Comparison of ENCODE assay signal across 24 mouse cellular contexts in the genomic region with DNA sequence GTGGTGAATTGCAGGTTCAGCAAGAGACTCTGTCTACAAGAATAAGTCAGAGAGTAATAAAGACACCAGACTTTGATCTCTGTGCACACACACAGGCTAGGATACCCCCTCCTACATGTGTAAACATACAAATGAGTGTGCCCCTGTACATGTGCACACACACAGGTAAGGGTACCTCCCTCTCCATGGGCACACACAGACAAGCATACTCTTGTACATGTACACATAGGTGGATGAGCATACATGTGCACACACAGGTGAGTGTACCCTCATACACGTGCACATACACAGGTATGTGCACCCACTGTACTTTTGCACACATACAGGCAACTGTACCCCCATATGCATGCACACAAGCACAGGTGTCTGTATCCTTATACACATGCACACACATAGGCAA. TPM values are rescaled to one million over a fixed set of nuclear protein-coding genes. Genes with fewer than 3 reads are reported as not detected.
DNase-seq lines count a peak whose midpoint lies in the region; ATAC-seq and TF ChIP-seq lines count a peak whose summit lies in the region.
"Had no signal": no experiment of that assay in that cellular context is flagged by ENCODE, and none has a peak within 500 bp of the region (broad histone marks: within the 10 kb centered on the region; RNA-seq: fewer than 3 reads in every experiment).

No protein-coding gene starts in this region.

- H3K27ac ChIP-seq in liver, embryonic 13.5 days = no peak overlapping the region
- no peak overlapping the region for H3K27ac ChIP-seq in liver, postnatal 0 days (ENCODE audit: low read depth)
- no peak overlapping the region for H3K27ac ChIP-seq in intestine, embryonic 15.5 days
- no peak overlapping the region for H3K27ac ChIP-seq in intestine, embryonic 16.5 days (ENCODE audit: low read length)
- H3K27ac ChIP-seq in stomach, postnatal 0 days (replicated peaks) = no peak overlapping the region
- H3K27ac ChIP-seq: embryonic facial prominence, embryonic 12.5 days; embryonic facial prominence, embryonic 15.5 days; forebrain, embryonic 15.5 days; heart, embryonic 15.5 days; hindbrain, embryonic 10.5 days; hindbrain, embryonic 13.5 days had no signal

- H3K27me3 ChIP-seq in liver, embryonic 13.5 days = no peaks in the 10 kb centered on the region
- H3K27me3 ChIP-seq in liver, postnatal 0 days (ENCODE audit: insufficient read depth, low read length) = no peaks in the 10 kb centered on the region
- no peaks in the 10 kb centered on the region for H3K27me3 ChIP-seq in intestine, embryonic 15.5 days (replicated peaks)
- no peaks in the 10 kb centered on the region for H3K27me3 ChIP-seq in intestine, embryonic 16.5 days (replicated peaks; ENCODE audit: control insufficient read depth, insufficient read depth, low read length)
- H3K27me3 ChIP-seq in stomach, postnatal 0 days (ENCODE audit: control insufficient read depth, insufficient read depth, low read length) = no peaks in the 10 kb centered on the region
- H3K27me3 ChIP-seq: embryonic facial prominence, embryonic 12.5 days; embryonic facial prominence, embryonic 15.5 days; forebrain, embryonic 15.5 days; heart, embryonic 15.5 days; hindbrain, embryonic 13.5 days had no signal

- no peak for TF ChIP-seq EP300 in liver, postnatal 0 days (IDR thresholded peaks at IDR 0.05; ENCODE audit: low read depth)
- no peak for TF ChIP-seq EP300 in stomach, postnatal 0 days (optimal IDR thresholded peaks at IDR 0.05)

- WGBS in liver, embryonic 13.5 days (ENCODE audit: insufficient replicate concordance) = 50% methylated on average over 1 of the region's 1 CpGs
- WGBS in liver, postnatal 0 days (ENCODE audit: insufficient replicate concordance) = 63% methylated on average over 1 of the region's 1 CpGs
- 71% methylated on average over 1 of the region's 1 CpGs for WGBS in intestine, embryonic 15.5 days
- WGBS in intestine, embryonic 16.5 days = 62% methylated on average over 1 of the region's 1 CpGs
- WGBS in stomach, postnatal 0 days = 79% methylated on average over 1 of the region's 1 CpGs

- no peaks in the 10 kb centered on the region for H3K9me3 ChIP-seq in liver, embryonic 13.5 days (replicated peaks)
- H3K9me3 ChIP-seq in liver, postnatal 0 days (ENCODE audit: low read length) = no peaks in the 10 kb centered on the region
- no peaks in the 10 kb centered on the region for H3K9me3 ChIP-seq in intestine, embryonic 15.5 days
- H3K9me3 ChIP-seq in intestine, embryonic 16.5 days (ENCODE audit: control insufficient read depth, low read length) = no peaks in the 10 kb centered on the region
- no peaks in the 10 kb centered on the region for H3K9me3 ChIP-seq in stomach, postnatal 0 days (ENCODE audit: control insufficient read depth, low read length)
- H3K9me3 ChIP-seq: embryonic facial prominence, embryonic 12.5 days; embryonic facial prominence, embryonic 15.5 days; forebrain, embryonic 15.5 days; heart, embryonic 12.5 days; heart, embryonic 15.5 days; hindbrain, embryonic 10.5 days; hindbrain, embryonic 13.5 days had no signal

- H3K4me1 ChIP-seq in liver, embryonic 13.5 days (replicated peaks) = 0 out of 2 replicates have a peak, but pooled peaks cover 6% of the 10 kb centered on the region
- peaks cover 7% of the 10 kb centered on the region; the same call in 1 of the 2 replicates for H3K4me1 ChIP-seq in liver, postnatal 0 days (ENCODE audit: insufficient read depth)
- H3K4me1 ChIP-seq in intestine, embryonic 15.5 days (replicated peaks) = no peaks in the 10 kb centered on the region
- no peaks in the 10 kb centered on the region for H3K4me1 ChIP-seq in intestine, embryonic 16.5 days (ENCODE audit: control insufficient read depth, insufficient read depth, low read length)
- no peaks in the 10 kb centered on the region for H3K4me1 ChIP-seq in stomach, postnatal 0 days (replicated peaks; ENCODE audit: control insufficient read depth, insufficient read depth)
- H3K4me1 ChIP-seq: embryonic facial prominence, embryonic 12.5 days; embryonic facial prominence, embryonic 15.5 days; forebrain, embryonic 15.5 days; heart, embryonic 12.5 days; heart, embryonic 15.5 days; hindbrain, embryonic 10.5 days; hindbrain, embryonic 13.5 days had no signal

- no peaks in the 10 kb centered on the region for H3K36me3 ChIP-seq in liver, embryonic 13.5 days
- no peaks in the 10 kb centered on the region for H3K36me3 ChIP-seq in liver, postnatal 0 days (replicated peaks; ENCODE audit: insufficient read depth, low read length)
- no peaks in the 10 kb centered on the region for H3K36me3 ChIP-seq in intestine, embryonic 15.5 days
- no peaks in the 10 kb centered on the region for H3K36me3 ChIP-seq in intestine, embryonic 16.5 days (ENCODE audit: control insufficient read depth, insufficient read depth, low read length)
- no peaks in the 10 kb centered on the region for H3K36me3 ChIP-seq in stomach, postnatal 0 days (ENCODE audit: control insufficient read depth, insufficient read depth, low read length)
- H3K36me3 ChIP-seq: embryonic facial prominence, embryonic 12.5 days; embryonic facial prominence, embryonic 15.5 days; forebrain, embryonic 15.5 days; heart, embryonic 12.5 days; heart, embryonic 15.5 days; hindbrain, embryonic 10.5 days; hindbrain, embryonic 13.5 days had no signal

- no peak overlapping the region for H3K9ac ChIP-seq in liver, embryonic 13.5 days
- H3K9ac ChIP-seq in liver, postnatal 0 days (replicated peaks) = no peak overlapping the region
- H3K9ac ChIP-seq in intestine, embryonic 15.5 days = no peak overlapping the region
- no peak overlapping the region for H3K9ac ChIP-seq in intestine, embryonic 16.5 days (ENCODE audit: low read depth, low read length)
- H3K9ac ChIP-seq in stomach, postnatal 0 days (ENCODE audit: low read length) = no peak overlapping the region
- H3K9ac ChIP-seq: embryonic facial prominence, embryonic 12.5 days; embryonic facial prominence, embryonic 15.5 days; forebrain, embryonic 15.5 days; heart, embryonic 12.5 days; heart, embryonic 15.5 days; hindbrain, embryonic 13.5 days had no signal

- no peak for DNase-seq in liver, embryonic 13.5 days
- no peak for DNase-seq in liver, postnatal 0 days
- DNase-seq in stomach, postnatal 0 days (ENCODE audit: low spot score) = no peak
- no peak for DNase-seq in thymus, postnatal 4 days
- DNase-seq: adrenal gland, adult 2 months; adrenal gland, postnatal 14 days; cerebellum, adult 11 months; cerebellum, adult 2 months; cerebellum, adult 9-11 months; cerebellum, postnatal 25 days; gastrocnemius, postnatal 25 days; heart, adult 18-20 months; heart, postnatal 10 days; heart, postnatal 36 days had no signal

- 0 out of 2 replicates have a peak, but pooled peaks have one; percentile 29 for ATAC-seq in liver, embryonic 13.5 days (ENCODE audit: low read depth)
- ATAC-seq in liver, postnatal 0 days = no peak
- peak; percentile 68; the same call in 1 of the 2 replicates for ATAC-seq in intestine, embryonic 15.5 days
- peak; percentile 70 for ATAC-seq in intestine, embryonic 16.5 days
- ATAC-seq in stomach, postnatal 0 days (ENCODE audit: low FRiP score, low TSS enrichment) = peak; percentile 49; the same call in 1 of the 2 replicates
- ATAC-seq: CD4-positive, CD25-positive, alpha-beta regulatory T cell, adult 4 months; forebrain, embryonic 15.5 days had no signal

- TF ChIP-seq CTCF in liver, postnatal 0 days (IDR thresholded peaks at IDR 0.05; ENCODE audit: low read depth) = no peak
- no peak for TF ChIP-seq CTCF in stomach, postnatal 0 days (IDR thresholded peaks at IDR 0.05; ENCODE audit: low read depth)

- no peak overlapping the region for H3K4me3 ChIP-seq in liver, embryonic 13.5 days (replicated peaks)
- H3K4me3 ChIP-seq in liver, postnatal 0 days (ENCODE audit: low read depth, low read length) = no peak overlapping the region
- H3K4me3 ChIP-seq in intestine, embryonic 15.5 days (replicated peaks) = no peak overlapping the region
- H3K4me3 ChIP-seq in intestine, embryonic 16.5 days (ENCODE audit: low read length) = no peak overlapping the region
- no peak overlapping the region for H3K4me3 ChIP-seq in stomach, postnatal 0 days (ENCODE audit: low read depth, low read length)
- H3K4me3 ChIP-seq: embryonic facial prominence, embryonic 12.5 days; embryonic facial prominence, embryonic 15.5 days; forebrain, embryonic 15.5 days; heart, embryonic 12.5 days; heart, embryonic 15.5 days; hindbrain, embryonic 10.5 days; hindbrain, embryonic 13.5 days had no signal

- H3K4me2 ChIP-seq in liver, embryonic 13.5 days = no peak overlapping the region
- no peak overlapping the region for H3K4me2 ChIP-seq in liver, postnatal 0 days (ENCODE audit: low read depth, low read length)
- no peak overlapping the region for H3K4me2 ChIP-seq in intestine, embryonic 15.5 days (replicated peaks)
- H3K4me2 ChIP-seq in intestine, embryonic 16.5 days (ENCODE audit: low read depth, low read length) = no peak overlapping the region
- no peak overlapping the region for H3K4me2 ChIP-seq in stomach, postnatal 0 days (replicated peaks; ENCODE audit: low read depth)
- H3K4me2 ChIP-seq: embryonic facial prominence, embryonic 12.5 days; embryonic facial prominence, embryonic 15.5 days; forebrain, embryonic 15.5 days; heart, embryonic 12.5 days; heart, embryonic 15.5 days; hindbrain, embryonic 13.5 days had no signal

RNA-seq across cellular contexts. Expression of a gene that starts 15.4 kb away (rescaled TPM):
- 20.6 and 25.3 TPM in 2 replicates for polyA plus RNA-seq in liver, embryonic 13.5 days (2015; fragmentation: Nextera tagmentation; extraction: Ambion mirVana)
- 31.1 and 31.4 TPM in 2 replicates for polyA plus RNA-seq in liver, postnatal 0 days (2015; fragmentation: Nextera tagmentation; extraction: Ambion mirVana)
- polyA plus RNA-seq in intestine, embryonic 15.5 days (2015; fragmentation: Nextera tagmentation; extraction: Ambion mirVana) = 11.6 and 14.2 TPM in 2 replicates
- 10.9 and 11.3 TPM in 2 replicates for polyA plus RNA-seq in intestine, embryonic 16.5 days (2015; fragmentation: Nextera tagmentation; extraction: Ambion mirVana)
- polyA plus RNA-seq in stomach, postnatal 0 days (2015; fragmentation: Nextera tagmentation; extraction: Ambion mirVana) = 14.8 and 15.3 TPM in 2 replicates

RNA-seq across cellular contexts. Expression of a gene that starts 41.9 kb away (rescaled TPM):
- polyA plus RNA-seq in liver, embryonic 13.5 days (2015; fragmentation: Nextera tagmentation; extraction: Ambion mirVana) = 4.5 and 4.7 TPM in 2 replicates
- polyA plus RNA-seq in liver, postnatal 0 days (2015; fragmentation: Nextera tagmentation; extraction: Ambion mirVana) = 2.6 and 2.7 TPM in 2 replicates
- polyA plus RNA-seq in intestine, embryonic 15.5 days (2015; fragmentation: Nextera tagmentation; extraction: Ambion mirVana) = 8.0 and 8.1 TPM in 2 replicates
- 8.1 and 8.6 TPM in 2 replicates for polyA plus RNA-seq in intestine, embryonic 16.5 days (2015; fragmentation: Nextera tagmentation; extraction: Ambion mirVana)
- 7.5 and 8.6 TPM in 2 replicates for polyA plus RNA-seq in stomach, postnatal 0 days (2015; fragmentation: Nextera tagmentation; extraction: Ambion mirVana)
